Mouse (Mus musculus): ENCODE measurements at regions not wholly inside any gene's neighbourhood (a gene's known extent, or its start where the extent isn't known, plus 50 kb on each side); places are given as distances from the start of the nearest gene placed in this dataset.
"Not testable (repeated sequence)": the region's sequence is repeated elsewhere in the genome, so short reads cannot be mapped to it uniquely, and the experiment has no call there.

GRCm38 (mm10) chr10:45859137-45859536, 281.5 kb downstream of the Hace1 start:
- DNase-seq, result no peak

- no peak for DNase-seq
Observed at GRCm38 (mm10) chr10:45859909-45860308, 282.3 kb downstream of the Hace1 start.

GRCm38 (mm10) chr10:45860696-45861095, 283.1 kb downstream of the Hace1 start:
- DNase-seq, result no peak

GRCm38 (mm10) chr10:45865793-45866192, 288.2 kb downstream of the Hace1 start:
- DNase-seq, result no peak

- DNase-seq, result no peak
Observed at GRCm38 (mm10) chr10:45866860-45867259, 289.2 kb downstream of the Hace1 start.

- peak; percentile 52 to 61 for DNase-seq
Observed at GRCm38 (mm10) chr10:45871028-45871427, 293.4 kb downstream of the Hace1 start.

GRCm38 (mm10) chr10:45872007-45872890, 294.6 kb downstream of the Hace1 start:
- DNase-seq, result no peak

- DNase-seq, result no peak
Observed at GRCm38 (mm10) chr10:45873805-45874780, 296.5 kb downstream of the Hace1 start.

GRCm38 (mm10) chr10:45875287-45875686, 297.7 kb downstream of the Hace1 start:
- DNase-seq, result not testable (repeated sequence)

- DNase-seq, result no peak
Observed at GRCm38 (mm10) chr10:45883745-45884144, 306.1 kb downstream of the Hace1 start.

- DNase-seq, result no peak
Observed at GRCm38 (mm10) chr10:45886636-45887035, 309.0 kb downstream of the Hace1 start.

- DNase-seq, result peak; percentile 77 to 80
Observed at GRCm38 (mm10) chr10:45888835-45889234, 311.2 kb downstream of the Hace1 start.

- DNase-seq, result no peak
Observed at GRCm38 (mm10) chr10:45889381-45889951, 311.8 kb downstream of the Hace1 start.

GRCm38 (mm10) chr10:45890088-45890626, 312.5 kb downstream of the Hace1 start:
- DNase-seq, result no peak

GRCm38 (mm10) chr10:45892464-45892863, 314.8 kb downstream of the Hace1 start:
- no peak for DNase-seq

- no peak for DNase-seq
Observed at GRCm38 (mm10) chr10:45893894-45894831, 316.5 kb downstream of the Hace1 start.

- peak in 1 of 2 experiments; percentile 34 for DNase-seq
Observed at GRCm38 (mm10) chr10:45916928-45917327, 339.3 kb downstream of the Hace1 start.

GRCm38 (mm10) chr10:45925746-45926145, 348.1 kb downstream of the Hace1 start:
- no peak for DNase-seq

- DNase-seq, result no peak
Observed at GRCm38 (mm10) chr10:45933631-45934310, 356.1 kb downstream of the Hace1 start.

- no peak for DNase-seq
Observed at GRCm38 (mm10) chr10:45957686-45958085, 380.1 kb downstream of the Hace1 start.
